Mouse (Mus musculus) embryonic facial prominence, embryonic 11.5 days (tissue): Measurements from ENCODE around the gene Lrrc75a. TPM values are rescaled to one million over a fixed set of nuclear protein-coding genes. Genes with fewer than 3 reads are reported as not detected.

Source experiments
- ATAC-seq: fragments of 200-750 bp; cut with Nextera tagmentation; replicated peaks from 2 replicates; pipeline ENCODE4 v1.8.0; 2017; ENCODE audit warnings: low read depth; ENCODE audit not compliant: insufficient number of reproducible peaks, low FRiP score, low TSS enrichment
- DNase-seq: peaks from one replicate; pipeline ENCODE4 v3.0.0-alpha.2; 2015; ENCODE audit warnings: low spot score
- H3K27ac ChIP-seq: fragments of 300-500 bp; sonication (generic); replicated peaks from 2 replicates; pipeline ENCODE4 v1.5.1; 2014; ENCODE audit warnings: mild to moderate bottlenecking, low read depth, low read length, control low read depth
- H3K27me3 ChIP-seq: fragments of 300-500 bp; sonication (generic); 2 replicates; pipeline ENCODE4 v1.6.1; 2014; ENCODE audit warnings: mild to moderate bottlenecking, low read length, moderate library complexity, mixed read lengths; ENCODE audit not compliant: control insufficient read depth, insufficient read depth
- H3K36me3 ChIP-seq: fragments of 300-500 bp; sonication (generic); replicated peaks from 2 replicates; pipeline ENCODE4 v1.6.1; 2014; ENCODE audit warnings: low read depth, mild to moderate bottlenecking, low read length, moderate library complexity, mixed read lengths; ENCODE audit not compliant: control insufficient read depth, insufficient read depth
- H3K4me1 ChIP-seq: fragments of 300-500 bp; sonication (generic); 2 replicates; pipeline ENCODE4 v1.6.1; 2014; ENCODE audit warnings: low read length, mixed read lengths; ENCODE audit not compliant: control insufficient read depth, insufficient read depth
- H3K4me2 ChIP-seq: fragments of 300-500 bp; sonication (generic); 2 replicates; pipeline ENCODE4 v1.6.1; 2014; ENCODE audit warnings: low read depth, mild to moderate bottlenecking, control low read depth, low read length, moderate library complexity
- H3K4me3 ChIP-seq: fragments of 300-500 bp; sonication (generic); 2 replicates; pipeline ENCODE4 v1.5.1; 2014; ENCODE audit warnings: low read depth, low read length, control low read depth
- H3K9ac ChIP-seq: fragments of 300-500 bp; sonication (generic); replicated peaks from 2 replicates; pipeline ENCODE4 v1.6.1; 2014; ENCODE audit warnings: mild to moderate bottlenecking, control low read depth, low read length
- H3K9me3 ChIP-seq: fragments of 300-500 bp; sonication (generic); replicated peaks from 2 replicates; pipeline ENCODE4 v1.6.1; 2016; ENCODE audit warnings: mild to moderate bottlenecking, low read length, inconsistent platforms, mixed read lengths; ENCODE audit not compliant: control insufficient read depth
- WGBS: fragments of 180-500 bp; shearing (Covaris S2); extraction: QIAGEN DNeasy Blood & Tissue Kit; methylation state at CpG from one replicate; pipeline ENCODE4 v1.1.7; 2014; 5-methylcytosine and 5-hydroxymethylcytosine counted together
- polyA plus RNA-seq: library from polyadenylated mRNA; unstranded; fragments of >200 nt; fragmentation: Nextera tagmentation; extraction: Ambion mirVana; gene quantifications from 2 replicates; pipeline ENCODE4 v1.2.1, GENCODE M21; 2014

The Lrrc75a gene
- polyA plus RNA-seq, 1 experiment from 2014 or later, result 14.2 TPM

DNA sequence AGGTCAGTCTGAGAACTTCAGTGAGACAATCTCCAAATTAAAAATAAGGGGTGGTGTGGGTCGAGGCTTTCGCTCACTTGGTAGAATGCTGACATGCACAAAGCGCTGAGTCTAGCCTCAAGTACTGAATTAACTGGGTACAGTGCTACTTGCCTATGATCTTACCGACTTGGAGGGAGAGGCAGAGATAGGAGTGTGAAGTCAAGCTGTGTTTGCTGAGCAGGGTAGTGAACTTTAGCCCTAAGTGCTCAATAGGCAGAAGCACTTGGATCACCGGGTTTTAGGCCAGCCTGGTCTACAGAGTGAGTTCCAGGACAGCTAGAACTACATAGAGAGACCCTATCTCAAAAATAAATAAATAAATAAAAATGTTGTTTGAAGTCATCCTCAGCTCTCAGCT is 91.1 kb downstream of the Lrrc75a start:
- Histone ChIP-seq H3K4me1 (peaks cover 2% of the 10 kb centered on the region; the same call in 1 of the 2 replicates), H3K9me3 (no peaks in the 10 kb centered on the region), H3K9ac (no peak overlapping the region), H3K36me3 (peaks cover 4% of the 10 kb centered on the region; the same call in 1 of the 2 replicates), H3K4me2 (no peak overlapping the region), H3K4me3 (no peak overlapping the region), H3K27ac (no peak overlapping the region), H3K27me3 (no peaks in the 10 kb centered on the region)
- 69% methylated on average over 5 of the region's 5 CpGs for WGBS
- ATAC-seq (no peak), DNase-seq (no peak)

DNA sequence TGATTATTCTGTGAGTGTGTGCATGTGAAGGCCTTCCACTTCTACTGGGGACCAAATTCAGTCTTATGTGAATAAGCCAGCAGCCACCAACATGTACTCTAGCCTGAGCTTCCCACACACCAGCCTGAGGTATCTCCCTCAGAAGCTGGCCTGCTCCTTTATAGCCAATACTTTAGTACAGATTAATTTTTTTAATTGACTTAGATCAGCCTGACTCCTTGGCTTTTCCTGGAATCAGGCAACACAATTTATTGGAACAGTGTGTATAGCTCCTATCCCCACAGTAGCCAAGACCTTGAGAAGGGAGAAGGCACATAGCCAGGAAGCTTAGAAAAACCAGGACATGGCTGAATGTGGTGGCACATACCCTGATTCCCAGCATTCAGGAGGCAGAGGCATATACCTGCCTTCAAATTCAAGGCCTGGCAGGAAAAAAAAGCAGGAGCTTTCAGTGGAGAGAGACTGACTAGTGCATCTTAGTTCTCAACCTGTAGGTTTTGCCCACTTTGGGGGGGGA is 92.4 kb downstream of the Lrrc75a start:
- Histone ChIP-seq H3K4me3 (no peak overlapping the region), H3K27ac (no peak overlapping the region), H3K4me2 (no peak overlapping the region), H3K27me3 (no peaks in the 10 kb centered on the region), H3K9me3 (no peaks in the 10 kb centered on the region), H3K36me3 (peaks cover 4% of the 10 kb centered on the region; the same call in 1 of the 2 replicates), H3K9ac (no peak overlapping the region), H3K4me1 (peaks cover 2% of the 10 kb centered on the region; the same call in 1 of the 2 replicates)
- DNase-seq (no peak), ATAC-seq (no peak)

DNA sequence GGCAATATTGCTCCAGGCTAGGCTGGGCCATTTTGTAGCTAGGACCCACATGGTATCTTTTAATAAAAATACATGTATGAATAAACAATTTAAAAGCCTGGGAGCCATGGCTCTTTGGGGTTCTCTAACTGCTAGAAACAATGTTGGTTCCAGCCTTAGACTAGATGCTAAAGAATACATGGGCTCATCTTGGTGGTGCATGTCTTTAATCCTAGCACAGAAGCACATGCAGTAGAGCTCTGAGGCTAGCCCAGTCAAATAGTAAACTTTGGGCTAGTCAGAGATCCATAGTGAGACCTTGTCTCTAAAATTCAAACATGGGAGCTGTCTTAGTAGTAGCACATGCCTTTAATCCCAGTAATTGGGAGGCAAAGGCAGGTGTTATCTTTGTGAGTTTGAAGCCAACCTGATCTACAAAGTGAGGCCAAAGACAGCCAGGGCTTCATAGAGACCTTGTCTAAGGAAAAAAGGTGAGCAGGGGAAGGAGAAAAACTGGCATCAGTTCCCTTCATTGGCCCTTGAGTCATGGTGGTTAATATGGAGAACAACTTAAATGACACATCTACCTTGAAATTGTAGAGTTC is 93.3 kb downstream of the Lrrc75a start:
- DNase-seq (no peak), ATAC-seq (no peak)
- H3K4me3 ChIP-seq, result no peak overlapping the region
- no peaks in the 10 kb centered on the region for H3K27me3 ChIP-seq
- no peaks in the 10 kb centered on the region; the same call in 1 of the 2 replicates for H3K4me1 ChIP-seq
- peaks cover 4% of the 10 kb centered on the region; the same call in 1 of the 2 replicates for H3K36me3 ChIP-seq
- H3K9me3 ChIP-seq, result no peaks in the 10 kb centered on the region
- H3K9ac ChIP-seq, result no peak overlapping the region
- H3K4me2 ChIP-seq, result peak overlapping the region; percentile 82; the same call in 1 of the 2 replicates
- H3K27ac ChIP-seq, result no peak overlapping the region

Other genes starting within 250 kb of the Lrrc75a start
- 12.1 and 14.2 TPM in 2 replicates for gene Pigl, start 190.1 kb downstream of the Lrrc75a start, polyA plus RNA-seq
- gene Ncor1, start 190.0 kb downstream of the Lrrc75a start, polyA plus RNA-seq, result 157 and 170 TPM in 2 replicates
- gene Cenpv, start 109.3 kb downstream of the Lrrc75a start, polyA plus RNA-seq, result 46.2 and 49.8 TPM in 2 replicates
- gene Ubb, start 97.4 kb downstream of the Lrrc75a start, polyA plus RNA-seq, result 3,780 and 3,916 TPM in 2 replicates
- 4.2 and 5.2 TPM in 2 replicates for gene Trpv2, start 74.0 kb downstream of the Lrrc75a start, polyA plus RNA-seq
- 44.4 and 49.9 TPM in 2 replicates for gene Mmgt2, start 141 bp upstream of the Lrrc75a start, polyA plus RNA-seq
- gene Zfp287, start 83.4 kb upstream of the Lrrc75a start, polyA plus RNA-seq, result 11.6 and 11.9 TPM in 2 replicates
- gene Gm10428, start 104.6 kb upstream of the Lrrc75a start, polyA plus RNA-seq, result not detected in 2 replicates
- gene Zfp286, start 140.9 kb upstream of the Lrrc75a start, polyA plus RNA-seq, result 34.3 and 36.2 TPM in 2 replicates
- gene Trim16, start 171.7 kb upstream of the Lrrc75a start, polyA plus RNA-seq, result 6.2 and 6.5 TPM in 2 replicates
- 0.32 and 1.1 TPM in 2 replicates for gene Fbxw10, start 198.5 kb upstream of the Lrrc75a start, polyA plus RNA-seq
- 51.1 and 52.7 TPM in 2 replicates for gene Tvp23b, start 230.9 kb upstream of the Lrrc75a start, polyA plus RNA-seq